Mouse (Mus musculus): Measurements from ENCODE around the gene Fras1.

The Fras1 gene

DNA sequence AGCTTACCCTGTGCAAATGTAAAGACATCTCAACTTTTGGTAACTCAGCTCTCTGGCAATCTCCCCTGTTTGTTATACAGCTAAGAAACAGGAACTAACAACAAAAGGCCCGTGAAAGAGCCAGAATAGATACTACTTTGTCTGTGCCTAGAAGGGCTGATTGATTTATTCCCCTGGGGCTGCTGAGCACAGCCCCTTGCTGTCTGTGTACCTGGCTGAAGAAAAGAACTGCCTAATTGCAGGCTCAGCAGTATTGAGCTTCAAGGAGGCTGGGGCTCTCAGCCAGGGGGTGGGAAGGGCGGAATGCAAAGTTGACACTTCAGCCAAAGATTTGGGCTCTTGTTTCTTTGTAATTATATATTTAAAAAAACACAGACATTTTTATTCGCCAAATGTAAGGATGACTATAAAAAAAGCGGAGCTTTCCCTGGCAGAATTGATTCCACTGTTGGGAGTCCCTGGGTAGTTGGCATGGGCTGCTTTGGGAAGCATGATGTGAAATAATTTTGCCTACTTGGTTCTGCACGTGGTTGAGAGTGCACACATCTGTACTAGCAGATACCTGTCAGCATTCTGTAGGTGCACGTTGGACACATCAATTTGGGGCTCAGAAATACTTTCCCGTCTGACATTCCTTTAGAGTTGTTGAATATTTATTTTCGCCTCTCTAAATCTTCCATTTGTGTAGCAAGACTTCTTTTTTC is 31.5 kb downstream of the Fras1 start:
- DNase-seq (ENCODE audit: low spot score in 2 of 2), result no peak

DNA sequence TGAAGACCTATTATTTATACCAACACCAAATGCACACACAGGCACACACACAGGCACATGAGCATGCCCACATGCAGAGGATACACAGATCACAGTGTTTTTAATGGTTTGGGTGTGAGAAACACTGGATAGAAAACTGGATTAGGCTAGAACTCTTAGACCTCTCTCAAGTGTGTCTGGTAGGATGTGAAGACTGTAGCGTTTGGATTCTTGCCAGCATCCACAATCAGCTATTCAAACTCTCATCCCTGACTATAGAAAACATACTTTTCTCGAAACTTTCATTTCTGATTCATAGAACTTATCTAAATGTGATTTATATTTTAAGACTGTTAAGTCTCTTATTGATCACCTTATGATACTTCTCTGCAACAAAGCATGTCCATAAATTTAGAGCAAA is 34.5 kb downstream of the Fras1 start:
- DNase-seq (ENCODE audit: low spot score in 2 of 2), result no peak

DNA sequence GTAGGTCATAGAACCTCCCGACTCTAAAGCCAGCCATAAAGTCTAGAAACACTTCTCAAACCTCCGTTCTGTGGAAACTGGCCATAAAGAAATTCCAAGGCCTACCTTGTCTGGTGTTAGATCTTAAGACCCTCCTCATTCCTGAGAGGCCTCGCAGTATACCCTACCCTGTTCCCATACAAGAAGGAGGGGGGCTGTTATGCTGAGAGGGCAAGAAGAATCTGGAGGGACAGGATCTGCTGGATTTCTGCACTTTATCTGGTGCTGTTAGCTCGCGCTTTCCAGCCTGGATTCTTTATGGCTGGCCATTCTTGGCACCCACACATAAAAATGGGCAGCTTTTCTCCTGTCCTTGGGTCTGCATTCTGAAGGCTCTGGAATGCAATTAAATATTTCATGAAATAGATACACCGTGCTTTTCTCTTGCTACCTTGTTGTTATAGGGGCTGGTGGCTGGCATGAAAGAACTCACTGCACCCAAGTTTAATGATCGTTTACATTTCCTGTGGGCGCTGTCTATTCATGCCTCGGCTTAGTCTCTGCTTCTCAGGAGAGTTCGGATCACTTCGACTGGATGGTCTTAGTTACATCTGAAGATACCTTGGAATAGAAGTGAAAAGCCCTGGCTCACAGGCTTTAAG is 39.1 kb downstream of the Fras1 start:
- DNase-seq (ENCODE audit: low spot score in 2 of 2), result no peak

DNA sequence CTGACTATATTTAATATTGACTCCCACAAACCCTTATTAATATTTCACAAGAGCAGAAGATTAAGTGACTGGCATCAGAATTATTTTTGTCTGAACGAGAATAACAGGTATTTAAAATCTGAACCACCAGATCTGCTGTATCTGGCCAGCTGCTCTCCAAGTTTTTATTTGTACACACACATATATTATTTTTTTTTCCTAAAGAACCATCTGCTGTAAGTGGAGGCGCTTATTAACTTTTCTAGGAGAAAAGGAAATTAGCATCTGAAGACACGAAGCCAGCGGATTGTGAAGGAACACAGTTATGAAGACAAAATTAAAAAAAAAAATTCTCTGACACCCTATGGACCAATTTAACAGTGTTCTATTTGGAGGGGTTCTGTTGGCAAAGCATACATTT is 43.4 kb downstream of the Fras1 start:
- DNase-seq (ENCODE audit: low spot score in 2 of 2), result no peak

- DNase-seq (ENCODE audit: low spot score in 2 of 2), result no peak
Observed at GRCm38 (mm10) chr5:96421550-96421949, 47.8 kb downstream of the Fras1 start.

DNA sequence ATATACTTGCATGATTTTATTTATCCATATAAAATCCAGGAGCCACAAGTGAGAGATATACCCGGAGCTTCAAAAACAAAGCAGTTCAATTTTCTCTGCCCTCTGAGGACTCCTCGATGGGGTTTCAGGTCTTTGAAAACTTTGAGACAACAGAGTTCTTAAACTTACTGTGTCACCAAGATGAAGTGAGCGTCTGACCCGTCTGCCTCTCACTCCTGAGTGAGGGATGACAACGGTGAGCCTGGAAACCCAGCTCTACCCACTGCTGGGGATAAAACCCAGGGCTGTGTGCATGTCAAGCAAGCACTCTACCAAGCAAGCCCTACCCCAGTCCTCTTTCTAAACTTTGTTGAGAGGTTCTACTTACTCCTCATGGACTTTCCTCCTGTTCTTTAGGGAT is 49.0 kb downstream of the Fras1 start:
- no peak for DNase-seq (ENCODE audit: low spot score in 2 of 2)

- no peak for DNase-seq (ENCODE audit: low spot score in 2 of 2)
Observed at GRCm38 (mm10) chr5:96425391-96425790, 51.6 kb downstream of the Fras1 start.

DNA sequence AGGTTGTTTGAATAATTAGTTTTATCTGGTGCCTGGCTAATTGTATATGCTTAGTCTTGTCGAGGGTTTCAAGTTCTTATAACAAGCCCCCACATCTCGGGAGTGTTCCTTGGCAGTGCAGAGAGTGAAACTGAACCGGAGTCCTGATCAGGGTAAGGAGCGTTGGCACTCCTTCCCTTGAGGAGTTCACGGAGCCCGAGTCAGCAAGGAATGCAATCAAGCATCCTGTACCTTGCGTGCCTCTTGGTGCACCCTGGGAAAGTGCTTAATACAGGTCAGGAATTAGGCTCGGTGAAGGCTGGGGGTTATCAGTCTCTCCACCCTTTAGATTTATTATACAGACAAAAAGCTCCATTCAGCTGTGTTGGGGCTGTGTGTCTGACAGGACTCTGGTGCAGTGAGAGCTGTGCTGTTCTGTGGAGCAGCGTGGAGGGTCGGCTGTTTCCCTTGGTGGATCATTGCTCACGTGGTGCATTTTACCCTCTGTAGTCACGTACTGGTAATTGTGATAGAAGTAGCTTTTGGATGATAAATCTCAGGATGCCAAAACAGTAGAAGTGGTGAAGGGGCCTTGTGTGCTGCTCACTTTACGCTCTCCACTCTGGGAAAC is 55.9 kb downstream of the Fras1 start:
- DNase-seq (ENCODE audit: low spot score in 2 of 2), result no peak

- DNase-seq (ENCODE audit: low spot score in 2 of 2), result no peak
Observed at GRCm38 (mm10) chr5:96437870-96438269, 64.1 kb downstream of the Fras1 start.

- no peak for DNase-seq (ENCODE audit: low spot score in 2 of 2)
Observed at GRCm38 (mm10) chr5:96439811-96440210, 66.1 kb downstream of the Fras1 start.

DNA sequence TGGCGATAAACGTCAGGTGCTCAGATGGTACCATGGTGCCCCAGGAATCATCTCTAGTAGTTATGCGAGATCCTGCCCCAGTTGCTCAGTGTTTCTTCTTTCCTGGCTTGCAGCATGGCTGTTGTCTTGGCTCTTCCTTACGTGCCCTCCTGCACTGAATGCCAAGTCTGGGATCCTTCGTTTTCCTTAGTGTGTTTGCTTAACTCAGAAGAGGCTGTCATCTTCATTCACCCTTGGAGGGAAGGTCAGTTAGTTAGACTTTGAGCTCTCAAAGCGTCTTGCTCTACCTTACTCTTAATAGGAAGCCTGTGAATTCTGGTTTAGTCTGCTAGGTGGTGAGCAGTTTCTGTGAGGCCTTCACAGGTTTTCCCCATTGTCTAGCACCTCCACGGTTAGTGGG is 73.7 kb downstream of the Fras1 start:
- no peak for DNase-seq (ENCODE audit: low spot score in 2 of 2)

- DNase-seq (ENCODE audit: low spot score in 2 of 2), result no peak
Observed at GRCm38 (mm10) chr5:96452027-96452426, 78.3 kb downstream of the Fras1 start.

- no peak for DNase-seq (ENCODE audit: low spot score in 2 of 2)
Observed at GRCm38 (mm10) chr5:96453386-96453785, 79.6 kb downstream of the Fras1 start.

DNA sequence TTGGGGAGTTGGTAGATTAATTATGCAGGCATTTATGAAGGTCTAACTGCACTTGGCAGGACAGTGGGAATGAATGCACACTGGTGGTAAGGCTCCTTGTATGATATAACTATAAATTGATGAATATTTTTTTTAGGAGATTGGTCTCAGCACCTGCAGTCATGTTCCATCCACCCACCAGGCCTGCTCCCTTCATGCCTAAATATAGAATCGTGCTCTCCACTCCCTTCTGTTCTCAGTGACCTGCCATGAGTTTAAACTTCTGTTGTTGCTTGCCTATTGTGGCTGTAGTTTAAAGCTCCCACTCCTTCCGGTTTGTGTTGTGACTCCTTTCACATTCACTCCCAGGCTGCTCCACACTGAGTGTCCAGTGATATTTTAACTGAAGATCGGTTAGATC is 80.7 kb downstream of the Fras1 start:
- DNase-seq (ENCODE audit: low spot score in 2 of 2), result no peak

DNA sequence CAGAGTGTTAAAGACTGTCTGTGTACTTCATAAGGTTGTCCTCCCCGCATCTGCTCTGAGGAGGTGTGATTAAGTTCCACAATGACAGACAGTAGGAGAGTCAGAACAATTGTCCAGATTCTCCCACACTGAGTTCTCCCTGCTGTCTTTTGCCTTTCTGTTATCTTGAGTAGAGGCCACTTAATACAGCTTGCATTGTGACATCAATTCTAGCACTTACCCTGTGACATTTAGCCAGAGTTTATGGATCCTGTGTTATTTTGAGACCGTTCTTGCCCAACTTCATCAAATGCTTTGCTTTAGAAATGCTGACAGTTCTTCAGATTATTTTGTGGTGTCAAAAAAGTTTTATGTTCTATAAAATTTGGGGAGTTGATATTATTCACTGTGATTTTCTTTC is 81.5 kb downstream of the Fras1 start:
- no peak for DNase-seq (ENCODE audit: low spot score in 2 of 2)

DNA sequence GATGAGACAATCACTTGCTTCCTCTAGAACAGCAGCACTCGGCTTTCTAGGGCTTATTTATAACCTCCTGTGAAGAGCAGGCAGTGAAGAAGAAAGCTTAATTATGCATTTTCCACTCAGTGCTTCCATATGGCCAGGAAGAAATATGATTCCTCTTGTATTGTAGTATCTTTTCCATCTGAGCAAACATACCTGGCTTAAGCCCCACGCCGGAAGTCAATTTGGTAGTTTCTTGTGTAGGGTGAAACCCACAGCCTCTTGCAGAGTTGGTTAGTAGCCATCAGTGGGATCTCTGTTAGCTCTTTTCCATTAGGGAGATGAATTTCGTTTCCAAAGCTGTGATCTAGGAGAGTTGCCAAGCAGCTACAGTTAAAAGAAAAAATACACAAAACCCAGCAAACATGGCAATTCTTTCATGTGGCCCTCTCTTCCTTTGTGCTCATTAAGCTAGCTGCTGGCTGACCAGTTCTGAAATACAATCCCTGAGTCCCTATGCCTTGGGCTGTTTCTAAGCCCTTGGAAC is 83.7 kb downstream of the Fras1 start:
- DNase-seq (ENCODE audit: low spot score in 2 of 2), result no peak

DNA sequence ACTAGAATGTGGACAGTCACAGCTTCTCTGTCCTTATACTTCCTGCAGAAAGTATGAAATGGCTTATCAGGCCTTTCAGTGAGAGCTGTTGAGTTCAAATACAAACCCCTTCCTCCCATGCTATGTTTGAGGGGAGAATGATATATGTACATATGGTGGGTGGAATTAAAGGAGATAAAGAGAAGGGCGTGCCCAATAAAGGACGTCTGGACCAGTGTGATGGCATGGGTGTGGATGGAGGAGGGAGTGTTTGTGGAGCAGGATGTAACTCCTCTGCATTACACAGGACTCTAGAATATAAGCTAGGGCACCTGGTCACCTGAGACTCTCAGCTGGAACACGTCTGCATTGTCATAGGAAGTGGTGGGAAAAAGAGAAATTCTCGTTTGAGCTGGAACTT is 85.8 kb downstream of the Fras1 start:
- no peak for DNase-seq (ENCODE audit: low spot score in 2 of 2)

- DNase-seq (ENCODE audit: low spot score in 2 of 2), result no peak
Observed at GRCm38 (mm10) chr5:96462197-96462596, 88.4 kb downstream of the Fras1 start.

DNA sequence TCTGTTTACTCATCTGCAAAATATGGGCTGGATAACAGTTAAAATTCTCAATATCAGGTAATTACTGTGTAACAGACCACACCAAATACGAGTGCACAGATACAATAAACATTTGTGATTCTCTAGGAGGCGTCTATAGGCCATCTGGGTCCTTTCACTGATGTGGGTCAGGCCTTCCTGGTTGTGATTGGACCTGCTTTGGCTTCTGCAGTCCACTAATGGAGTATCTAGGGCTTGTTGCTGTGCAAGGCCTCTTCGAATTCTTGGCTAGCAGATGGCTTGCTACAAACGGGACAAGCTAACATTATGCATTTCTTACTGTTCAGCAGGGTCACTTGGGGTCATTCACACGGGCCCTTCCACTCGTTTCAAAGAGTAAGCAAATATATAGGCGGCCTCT is 92.7 kb downstream of the Fras1 start:
- no peak for DNase-seq (ENCODE audit: low spot score in 2 of 2)

DNA sequence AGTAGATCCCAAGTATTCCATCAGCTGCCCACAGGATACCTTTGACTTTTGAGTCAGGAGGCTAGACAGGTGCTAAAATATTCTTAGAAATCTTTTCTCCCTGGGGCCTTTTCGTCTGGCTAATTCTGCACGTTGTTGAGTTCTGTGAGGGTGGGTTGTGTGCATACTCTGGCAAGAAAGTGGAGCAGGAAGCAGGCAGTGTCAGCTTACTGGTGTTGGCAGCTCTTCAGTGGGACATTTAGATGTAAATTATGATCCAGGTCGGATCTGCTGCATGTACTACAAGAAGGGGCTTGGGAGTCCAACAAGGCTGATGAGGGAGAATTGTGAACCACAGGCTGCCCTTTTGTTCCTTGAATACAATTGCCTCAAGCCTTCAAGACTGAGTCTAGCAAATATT is 98.2 kb downstream of the Fras1 start:
- no peak for DNase-seq (ENCODE audit: low spot score in 2 of 2)

- DNase-seq (ENCODE audit: low spot score in 2 of 2), result no peak
Observed at GRCm38 (mm10) chr5:96475488-96475887, 101.7 kb downstream of the Fras1 start.

GRCm38 (mm10) chr5:96479003-96479402 is 105.2 kb downstream of the Fras1 start:
- no peak for DNase-seq (ENCODE audit: low spot score in 2 of 2)

DNA sequence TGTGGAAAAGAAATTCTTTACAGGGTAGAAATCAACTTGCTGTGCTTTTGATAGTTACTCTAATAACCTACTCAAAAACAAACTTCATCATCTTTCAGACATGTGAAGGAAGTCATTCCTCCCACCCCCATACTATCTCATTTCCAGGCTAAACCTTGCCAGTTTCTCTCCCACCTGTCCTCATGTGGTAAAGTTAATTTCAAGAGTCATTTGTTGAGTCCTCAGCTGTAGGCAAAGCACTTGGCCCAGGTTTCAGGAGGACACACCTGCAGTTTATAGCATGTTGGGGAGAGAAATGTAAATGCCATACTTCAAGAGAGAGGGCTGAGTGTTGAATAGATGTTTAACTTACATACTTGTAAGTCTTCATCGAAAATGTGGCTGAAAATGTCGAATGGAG is 107.4 kb downstream of the Fras1 start:
- no peak for DNase-seq (ENCODE audit: low spot score in 2 of 2)
